Mouse (Mus musculus): ENCODE results near the gene Itk.

DNA sequence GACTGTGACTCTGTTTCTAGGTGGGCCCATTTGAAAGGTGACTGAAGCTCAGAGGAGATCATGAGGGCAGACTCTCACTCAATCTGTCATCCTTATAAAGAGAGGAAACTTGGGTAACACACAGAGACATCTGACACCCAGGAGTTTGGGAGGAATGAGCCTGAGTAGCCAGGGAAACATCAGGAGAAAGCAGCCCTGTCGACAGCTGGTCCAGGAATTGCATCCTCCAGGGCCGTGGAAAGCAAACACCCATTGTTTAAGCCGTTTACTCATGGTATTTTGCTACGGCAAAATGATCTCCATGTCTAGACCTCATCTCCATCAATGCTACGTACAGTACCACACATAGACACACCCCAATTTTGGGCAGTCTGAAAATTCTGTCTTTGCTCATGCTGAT, 101.2 kb downstream of the Itk start:
- no peak for TF ChIP-seq CTCF (IDR thresholded peaks at IDR 0.05; ENCODE audit: control insufficient read depth, insufficient read depth, insufficient replicate concordance, low read depth, low read length)
- TF ChIP-seq POLR2A (IDR thresholded peaks at IDR 0.05; ENCODE audit: control insufficient read depth, low read depth, low read length), result no peak

Measured in testis, adult 2 months (tissue).